ENCODE assay signal across 8 mouse cellular contexts in the genomic region with DNA sequence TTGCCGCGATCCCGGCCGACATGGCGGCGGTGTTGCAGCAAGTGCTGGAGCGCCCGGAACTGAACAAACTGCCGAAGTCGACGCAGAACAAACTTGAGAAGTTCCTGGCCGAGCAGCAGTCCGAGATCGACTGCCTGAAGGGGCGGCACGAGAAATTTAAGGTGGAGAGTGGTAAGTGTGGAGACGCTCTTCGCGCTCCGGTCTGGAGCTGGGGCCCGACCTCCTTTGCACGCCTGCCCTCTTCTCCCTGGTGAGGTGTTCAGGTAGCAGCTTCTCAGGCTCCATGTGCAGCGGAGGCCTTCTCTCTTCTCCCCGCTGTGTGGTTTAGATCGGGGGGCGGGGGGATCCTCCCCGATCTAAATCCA. TPM values are rescaled to one million over a fixed set of nuclear protein-coding genes. Genes with fewer than 3 reads are reported as not detected.
DNase-seq lines count a peak whose midpoint lies in the region; ATAC-seq and TF ChIP-seq lines count a peak whose summit lies in the region.

No protein-coding gene starts in this region.

- TF ChIP-seq EP300 in MEL (IDR thresholded peaks at IDR 0.05; ENCODE audit: low read depth in 1 of 2, low read length in 2 of 2) = no peak

- peaks cover 47% of the 10 kb centered on the region for H3K36me3 ChIP-seq in heart, embryonic 14.5 days (ENCODE audit: control insufficient read depth, insufficient read depth, low read length)
- H3K36me3 ChIP-seq in MEL (ENCODE audit: control insufficient read depth in 1 of 2, insufficient read depth in 2 of 2, low read length in 2 of 2) = peaks cover 20% of the 10 kb centered on the region in 2 experiments
- peaks cover 2% of the 10 kb centered on the region; the same call in 1 of the 2 replicates for H3K36me3 ChIP-seq in hindbrain, embryonic 11.5 days (ENCODE audit: control insufficient read depth, insufficient read depth, low read length)
- H3K36me3 ChIP-seq in midbrain, embryonic 11.5 days (ENCODE audit: control insufficient read depth, insufficient read depth, low read length) = peaks cover 9% of the 10 kb centered on the region

- H3K4me3 ChIP-seq in heart, embryonic 14.5 days (ENCODE audit: control insufficient read depth in 1 of 2, insufficient read depth in 1 of 2, low read depth in 1 of 2, low read length in 2 of 2) = peak overlapping the region; percentile 78 to 95
- peak overlapping the region; percentile 81 to 93 for H3K4me3 ChIP-seq in MEL (ENCODE audit: control insufficient read depth in 1 of 2, insufficient read depth in 1 of 2, low read depth in 2 of 2, low read length in 2 of 2)
- peak overlapping the region; percentile 79 for H3K4me3 ChIP-seq in hindbrain, embryonic 11.5 days (ENCODE audit: low read depth, low read length)
- H3K4me3 ChIP-seq in midbrain, embryonic 11.5 days (ENCODE audit: low read depth, low read length) = peak overlapping the region; percentile 71

- peaks cover 37% of the 10 kb centered on the region for H3K79me2 ChIP-seq in MEL (ENCODE audit: control insufficient read depth, insufficient read depth, low read length, poor library complexity)

- no peaks in the 10 kb centered on the region for H3K9me3 ChIP-seq in heart, embryonic 14.5 days (ENCODE audit: control insufficient read depth, low read length)
- no peaks in the 10 kb centered on the region for H3K9me3 ChIP-seq in MEL (replicated peaks; ENCODE audit: insufficient read depth, low read length)
- H3K9me3 ChIP-seq in hindbrain, embryonic 11.5 days (ENCODE audit: control insufficient read depth, low read length) = no peaks in the 10 kb centered on the region
- H3K9me3 ChIP-seq in midbrain, embryonic 11.5 days (ENCODE audit: control insufficient read depth, low read length) = no peaks in the 10 kb centered on the region

- TF ChIP-seq CTCF in MEL (IDR thresholded peaks at IDR 0.05 in 2 of 3, conservative IDR thresholded peaks at IDR 0.05 in 1 of 3; ENCODE audit: control insufficient read depth in 1 of 3, insufficient read depth in 1 of 3, low read depth in 2 of 3, low read length in 3 of 3, poor library complexity in 1 of 3, severe bottlenecking in 1 of 3) = no peak

- H3K4me2 ChIP-seq in heart, embryonic 14.5 days (ENCODE audit: low read length) = peak overlapping the region; percentile 70
- peak overlapping the region; percentile 56 for H3K4me2 ChIP-seq in hindbrain, embryonic 11.5 days (replicated peaks; ENCODE audit: low read depth, low read length)
- peak overlapping the region; percentile 53 for H3K4me2 ChIP-seq in midbrain, embryonic 11.5 days

- H3K4me1 ChIP-seq in heart, embryonic 14.5 days (ENCODE audit: control insufficient read depth in 2 of 2, insufficient read depth in 2 of 2, low read length in 2 of 2) = peaks cover 0 to 8% of the 10 kb centered on the region in 2 experiments; a peak in 3 of 4 replicates
- H3K4me1 ChIP-seq in MEL (ENCODE audit: control insufficient read depth in 1 of 2, insufficient read depth in 2 of 2, low read length in 2 of 2) = peaks cover 3 to 13% of the 10 kb centered on the region in 2 experiments
- H3K4me1 ChIP-seq in hindbrain, embryonic 11.5 days (replicated peaks; ENCODE audit: control insufficient read depth, insufficient read depth, low read length) = no peaks in the 10 kb centered on the region
- H3K4me1 ChIP-seq in midbrain, embryonic 11.5 days (ENCODE audit: control insufficient read depth, insufficient read depth, low read length) = peaks cover 5% of the 10 kb centered on the region; the same call in 1 of the 2 replicates

- no peak; a peak in 1 of 4 replicates for TF ChIP-seq POLR2A in MEL (IDR thresholded peaks at IDR 0.05; ENCODE audit: control insufficient read depth in 1 of 2, insufficient read depth in 1 of 2, low read depth in 1 of 2, low read length in 2 of 2, poor library complexity in 1 of 2)

- ATAC-seq in heart, embryonic 14.5 days (ENCODE audit: insufficient number of reproducible peaks, insufficient read depth, low FRiP score, low read depth) = peak; percentile 22
- peak; percentile 57 for ATAC-seq in hindbrain, embryonic 11.5 days (ENCODE audit: low FRiP score)
- ATAC-seq in midbrain, embryonic 11.5 days (ENCODE audit: low FRiP score) = peak; percentile 54

- H3K27me3 ChIP-seq in heart, embryonic 14.5 days (ENCODE audit: control insufficient read depth, insufficient read depth, low read length) = no peaks in the 10 kb centered on the region
- no peaks in the 10 kb centered on the region for H3K27me3 ChIP-seq in MEL (ENCODE audit: control insufficient read depth in 1 of 2, insufficient read depth in 2 of 2, low read length in 2 of 2)
- H3K27me3 ChIP-seq in hindbrain, embryonic 11.5 days (ENCODE audit: control insufficient read depth, insufficient read depth, low read length) = no peaks in the 10 kb centered on the region
- H3K27me3 ChIP-seq in midbrain, embryonic 11.5 days (ENCODE audit: control insufficient read depth, insufficient read depth, low read length) = no peaks in the 10 kb centered on the region

- no peak for DNase-seq in heart, adult 18-20 months
- no peak for DNase-seq in MEL (ENCODE audit: low read depth, low spot score)
- DNase-seq in hindbrain, embryonic 11.5 days (ENCODE audit: low spot score) = no peak
- DNase-seq in midbrain, embryonic 11.5 days (ENCODE audit: low spot score, missing footprints) = no peak
- DNase-seq in cerebellum, postnatal 14 days = no peak
- DNase-seq in thymus, postnatal 0 days (ENCODE audit: low spot score) = no peak
- no peak for DNase-seq in left cerebral cortex, postnatal 14 days (ENCODE audit: low spot score in 2 of 2)

- no peak for TF ChIP-seq RAD21 in MEL (IDR thresholded peaks at IDR 0.05; ENCODE audit: low read depth, low read length)

- H3K9ac ChIP-seq in heart, embryonic 14.5 days (ENCODE audit: low read length) = peak overlapping the region; percentile 84
- peak overlapping the region; percentile 99 for H3K9ac ChIP-seq in MEL (ENCODE audit: control insufficient read depth, low read depth, low read length, poor library complexity, severe bottlenecking)
- H3K9ac ChIP-seq in hindbrain, embryonic 11.5 days (ENCODE audit: low read depth, low read length) = peak overlapping the region; percentile 82
- peak overlapping the region; percentile 84 for H3K9ac ChIP-seq in midbrain, embryonic 11.5 days (ENCODE audit: low read length)

- WGBS in heart, embryonic 14.5 days = under 1% methylated on average over 23 of the region's 27 CpGs
- WGBS in hindbrain, embryonic 11.5 days = 0% methylated on average over 26 of the region's 27 CpGs
- WGBS in midbrain, embryonic 11.5 days = 1% methylated on average over 27 of the region's 27 CpGs

- H3K27ac ChIP-seq in heart, embryonic 14.5 days (replicated peaks in 1 of 2; ENCODE audit: control insufficient read depth in 1 of 2, insufficient read depth in 1 of 2, low read depth in 2 of 2, low read length in 2 of 2) = peak overlapping the region; percentile 85 to 94
- H3K27ac ChIP-seq in MEL (ENCODE audit: control insufficient read depth, low read depth, low read length) = peak overlapping the region; percentile 79
- H3K27ac ChIP-seq in hindbrain, embryonic 11.5 days (ENCODE audit: low read depth, low read length) = peak overlapping the region; percentile 75
- peak overlapping the region; percentile 80 for H3K27ac ChIP-seq in midbrain, embryonic 11.5 days (ENCODE audit: low read depth, low read length)

- intact Hi-C loops in left cerebral cortex, postnatal 14 days (cut with DNase I) = loop anchor here (5.0 kb wide), 1 partner anchor 954 kb away; no protein-coding TSS in a partner anchor

TF ChIP-seq in MEL, 35 proteins besides CTCF, POLR2A, EP300 and RAD21 (continues in another document):
- TF ChIP-seq CHD1 (IDR thresholded peaks at IDR 0.05; ENCODE audit: low read depth, low read length) (no peak), SMC3 (IDR thresholded peaks at IDR 0.05; ENCODE audit: low read depth, low read length) (no peak), MAX (IDR thresholded peaks at IDR 0.05; ENCODE audit: low read length) (peak; percentile 27; the same call in 1 of the 2 replicates), RCOR1 (IDR thresholded peaks at IDR 0.05; ENCODE audit: low read depth, low read length) (no peak), KAT2A (conservative IDR thresholded peaks at IDR 0.05; ENCODE audit: low read depth, low read length) (no peak), NRF1 (IDR thresholded peaks at IDR 0.05; ENCODE audit: insufficient read depth, low read depth, low read length, poor library complexity, severe bottlenecking) (no peak), UBTF (IDR thresholded peaks at IDR 0.05; ENCODE audit: borderline replicate concordance, insufficient read depth, low read depth, low read length) (no peak), TAL1 (IDR thresholded peaks at IDR 0.05; ENCODE audit: low read length) (no peak), ETS1 (IDR thresholded peaks at IDR 0.05; ENCODE audit: low read depth, low read length) (no peak), USF1 (IDR thresholded peaks at IDR 0.05; ENCODE audit: low read depth, low read length) (no peak), POLR2AphosphoS2 (IDR thresholded peaks at IDR 0.05; ENCODE audit: low read length) (no peak), MXI1 (IDR thresholded peaks at IDR 0.05; ENCODE audit: low read depth, low read length) (0 out of 2 replicates have a peak, but pooled peaks have one; percentile 72)

RNA-seq across cellular contexts. Expression of gene Odr4, which starts 0.6 kb away (rescaled TPM):
- 37.8 and 43.1 TPM in 2 replicates for polyA plus RNA-seq in heart, embryonic 14.5 days (2014; fragmentation: Nextera tagmentation; extraction: Ambion mirVana)
- total RNA-seq in heart, adult 18-20 months (2021) = 10 to 100 TPM; 19.7 to 22.8 TPM
- 28.6 and 30.1 TPM in 2 replicates for total RNA-seq in MEL (2012; rRNA removed)
- 10 to 100 TPM in 1 of 2 experiments, not detected in 1; 23.1 TPM for polyA plus RNA-seq in MEL (2012; ENCODE audit: insufficient read depth in 1 of 2, insufficient read length in 2 of 2, low read depth in 1 of 2, low replicate concordance in 2 of 2, missing spikeins in 1 of 2)
- polyA plus RNA-seq in hindbrain, embryonic 11.5 days (2014; fragmentation: Nextera tagmentation; extraction: Ambion mirVana) = 37.2 and 45.9 TPM in 2 replicates
- polyA plus RNA-seq in midbrain, embryonic 11.5 days (2014; fragmentation: Nextera tagmentation; extraction: Ambion mirVana) = 36.2 and 40.5 TPM in 2 replicates
- polyA plus RNA-seq in thymus, postnatal 0 days (2015; fragmentation: Nextera tagmentation; extraction: Ambion mirVana) = 23.1 and 24.2 TPM in 2 replicates
- total RNA-seq in left cerebral cortex, postnatal 14 days (2021) = 10 to 100 TPM; 36.2 to 46.1 TPM

RNA-seq across cellular contexts. Expression of gene Tpr, which starts 0.8 kb away (rescaled TPM):
- 133 and 134 TPM in 2 replicates for polyA plus RNA-seq in heart, embryonic 14.5 days (2014; fragmentation: Nextera tagmentation; extraction: Ambion mirVana)
- total RNA-seq in heart, adult 18-20 months (2021) = 100 to 1,000 TPM; 123 to 126 TPM
- 213 and 241 TPM in 2 replicates for total RNA-seq in MEL (2012; rRNA removed)
- 100 to 1,000 TPM; 229 to 382 TPM for polyA plus RNA-seq in MEL (2012; ENCODE audit: insufficient read depth in 1 of 2, insufficient read length in 2 of 2, low read depth in 1 of 2, low replicate concordance in 2 of 2, missing spikeins in 1 of 2)
- 170 and 199 TPM in 2 replicates for polyA plus RNA-seq in hindbrain, embryonic 11.5 days (2014; fragmentation: Nextera tagmentation; extraction: Ambion mirVana)
- polyA plus RNA-seq in midbrain, embryonic 11.5 days (2014; fragmentation: Nextera tagmentation; extraction: Ambion mirVana) = 176 and 180 TPM in 2 replicates
- 196 and 230 TPM in 2 replicates for polyA plus RNA-seq in thymus, postnatal 0 days (2015; fragmentation: Nextera tagmentation; extraction: Ambion mirVana)
- total RNA-seq in left cerebral cortex, postnatal 14 days (2021) = 100 to 1,000 TPM in 1 of 2 experiments, 10 to 100 TPM in 1; 92.9 to 100 TPM
